Mouse (Mus musculus) heart, postnatal 0 days (tissue): ENCODE measurements around the gene Chtf18. TPM values are rescaled to one million over a fixed set of nuclear protein-coding genes. Genes with fewer than 3 reads are reported as not detected.
"Not testable (repeated sequence)": the region's sequence is repeated elsewhere in the genome, so short reads cannot be mapped to it uniquely, and the experiment has no call there.

Experiments used
- ATAC-seq: fragments of 200-750 bp; cut with Nextera tagmentation; 2 replicates; pipeline ENCODE4 v1.8.0; 2017; ENCODE audit warnings: low read depth, moderate number of reproducible peaks, moderate library complexity; ENCODE audit not compliant: insufficient read depth
- DNase-seq: peaks from one replicate; pipeline ENCODE4 v3.0.0-alpha.2; 2016; ENCODE audit warnings: low spot score
- H3K27ac ChIP-seq: fragments of 300-500 bp; sonication (generic); 2 replicates; pipeline ENCODE4 v1.5.1; 2014; ENCODE audit warnings: low read depth, mild to moderate bottlenecking
- H3K27me3 ChIP-seq: fragments of 300-500 bp; sonication (generic); 2 replicates; pipeline ENCODE4 v1.6.1; 2014; ENCODE audit warnings: low read length, mixed read lengths; ENCODE audit not compliant: control insufficient read depth, insufficient read depth
- H3K36me3 ChIP-seq: fragments of 300-500 bp; sonication (generic); replicated peaks from 2 replicates; pipeline ENCODE4 v1.6.1; 2014; ENCODE audit warnings: low read length, mixed read lengths; ENCODE audit not compliant: control insufficient read depth, insufficient read depth
- H3K4me1 ChIP-seq: fragments of 300-500 bp; sonication (generic); 2 replicates; pipeline ENCODE4 v1.6.1; 2014; ENCODE audit warnings: antibody characterized with exemption; ENCODE audit not compliant: control insufficient read depth, insufficient read depth
- H3K4me2 ChIP-seq: fragments of 300-500 bp; sonication (generic); 2 replicates; pipeline ENCODE4 v1.6.1; 2014; ENCODE audit warnings: low read depth, mild to moderate bottlenecking, low read length, moderate library complexity
- H3K4me3 ChIP-seq: fragments of 300-500 bp; sonication (generic); 2 replicates; pipeline ENCODE4 v1.5.1; 2014; ENCODE audit warnings: low read depth, low read length
- H3K9ac ChIP-seq: fragments of 300-500 bp; sonication (generic); replicated peaks from 2 replicates; pipeline ENCODE4 v1.6.1; 2014; ENCODE audit warnings: low read depth, low read length, mixed read lengths
- H3K9me3 ChIP-seq: fragments of 300-500 bp; sonication (generic); replicated peaks from 2 replicates; pipeline ENCODE4 v1.6.1; 2016; ENCODE audit warnings: low read length; ENCODE audit not compliant: control insufficient read depth
- CTCF ChIP-seq: IDR thresholded peaks from 2 replicates; pipeline ENCODE4 v1.5.1; 2016; ENCODE audit warnings: antibody characterized with exemption, control low read depth, low read depth
- EP300 ChIP-seq: IDR thresholded peaks from 2 replicates; pipeline ENCODE4 v1.6.1; 2016; ENCODE audit warnings: antibody characterized with exemption, low read depth
- whole genome bisulfite sequencing: fragments of 180-500 bp; shearing (Covaris S2); extraction: QIAGEN DNeasy Blood & Tissue Kit; methylation state at CpG from one replicate; pipeline ENCODE4 v1.1.7; 2014; 5-methylcytosine and 5-hydroxymethylcytosine counted together
- polyA plus RNA-seq: library from polyadenylated mRNA; unstranded; fragments of >200 nt; fragmentation: Nextera tagmentation; extraction: Ambion mirVana; gene quantifications from 2 replicates; pipeline ENCODE4 v1.2.1, GENCODE M21; 2015
- total RNA-seq: library from RNA; depleted of rRNA; stranded (reverse); fragments of >200 nt; gene quantifications from 2 replicates; pipeline ENCODE4 v1.2.3, GENCODE M21; 2014; ENCODE audit warnings: low replicate concordance

Gene Chtf18
- total and polyA plus RNA-seq, 2 experiments from 2014 or later, result 3.9 to 9.1 TPM

- Histone ChIP-seq H3K27me3 (no peaks in the 10 kb centered on the region), H3K36me3 (no peaks in the 10 kb centered on the region), H3K27ac (no peak overlapping the region), H3K9ac (no peak overlapping the region), H3K4me1 (no peaks in the 10 kb centered on the region), H3K4me3 (no peak overlapping the region), H3K9me3 (no peaks in the 10 kb centered on the region), H3K4me2 (no peak overlapping the region)
- DNase-seq (no peak), ATAC-seq (no peak)
- TF ChIP-seq EP300, result no peak
- TF ChIP-seq CTCF, result no peak
- 70% methylated on average over 10 of the region's 10 CpGs for WGBS
Measured at GRCm38 (mm10) chr17:25744311-25744710, 17.1 kb upstream of the Chtf18 start.

GRCm38 (mm10) chr17:25743831-25744230 lies 16.6 kb upstream of the Chtf18 start:
- no peaks in the 10 kb centered on the region for H3K4me1 ChIP-seq
- no peaks in the 10 kb centered on the region for H3K9me3 ChIP-seq
- WGBS, result 81% methylated on average over 9 of the region's 9 CpGs
- ATAC-seq, result peak; percentile 6; the same call in 1 of the 2 replicates
- H3K4me2 ChIP-seq, result no peak overlapping the region
- H3K27ac ChIP-seq, result no peak overlapping the region
- no peaks in the 10 kb centered on the region for H3K36me3 ChIP-seq
- no peak overlapping the region for H3K4me3 ChIP-seq
- no peaks in the 10 kb centered on the region for H3K27me3 ChIP-seq
- no peak for TF ChIP-seq CTCF
- no peak for TF ChIP-seq EP300
- H3K9ac ChIP-seq, result no peak overlapping the region
- no peak for DNase-seq

- H3K4me3 ChIP-seq, H3K27me3 ChIP-seq, H3K36me3 ChIP-seq, H3K9me3 ChIP-seq, H3K4me2 ChIP-seq, H3K4me1 ChIP-seq, DNase-seq, ATAC-seq, H3K9ac ChIP-seq, H3K27ac ChIP-seq: not testable (repeated sequence)
- 60% methylated on average over 12 of the region's 12 CpGs for WGBS
Measured at GRCm38 (mm10) chr17:25741471-25741870, 14.3 kb upstream of the Chtf18 start.

- no peak overlapping the region for H3K9ac ChIP-seq
- H3K36me3 ChIP-seq, result no peaks in the 10 kb centered on the region
- no peak overlapping the region for H3K4me3 ChIP-seq
- WGBS, result 63% methylated on average over 7 of the region's 7 CpGs
- H3K9me3 ChIP-seq, result no peaks in the 10 kb centered on the region
- H3K4me2 ChIP-seq, result no peak overlapping the region
- ATAC-seq (no peak), DNase-seq (no peak)
- no peak overlapping the region for H3K27ac ChIP-seq
- no peaks in the 10 kb centered on the region for H3K27me3 ChIP-seq
- H3K4me1 ChIP-seq, result no peaks in the 10 kb centered on the region
- no peak for TF ChIP-seq EP300
- no peak for TF ChIP-seq CTCF
Measured at GRCm38 (mm10) chr17:25738861-25739260, 11.6 kb upstream of the Chtf18 start.

- no peak within 1 kb of the TSS for H3K9ac ChIP-seq
- H3K4me3 ChIP-seq, result no peak within 1 kb of the TSS
- DNase-seq, result no peak
- no peak within 1 kb of the TSS for H3K27ac ChIP-seq
- TF ChIP-seq EP300, result no peak
- H3K27me3 ChIP-seq, result no peaks in the 10 kb centered on the region
- 61% methylated on average over 3 of the region's 3 CpGs for WGBS
- H3K4me2 ChIP-seq, result no peak within 1 kb of the TSS
- ATAC-seq, result no peak
- no peaks in the 10 kb centered on the region for H3K4me1 ChIP-seq
- no peaks in the 10 kb centered on the region for H3K36me3 ChIP-seq
- H3K9me3 ChIP-seq, result no peaks in the 10 kb centered on the region
Measured at GRCm38 (mm10) chr17:25735745-25736144, 8.5 kb upstream of the Chtf18 start, which contains the start of gene Mslnl. Mslnl (plus strand) TSS chr17:25736042.

- WGBS, result 70% methylated on average over 5 of the region's 5 CpGs
- no peaks in the 10 kb centered on the region for H3K9me3 ChIP-seq
- H3K4me3 ChIP-seq, result no peak overlapping the region
- H3K4me2 ChIP-seq, result no peak overlapping the region
- no peaks in the 10 kb centered on the region for H3K36me3 ChIP-seq
- ATAC-seq, result no peak
- no peak overlapping the region for H3K27ac ChIP-seq
- H3K9ac ChIP-seq, result no peak overlapping the region
- TF ChIP-seq CTCF (no peak), EP300 (no peak)
- H3K4me1 ChIP-seq, result no peaks in the 10 kb centered on the region
- no peaks in the 10 kb centered on the region for H3K27me3 ChIP-seq
- DNase-seq, result no peak
Measured at GRCm38 (mm10) chr17:25735246-25735645, 8.0 kb upstream of the Chtf18 start.
